Mouse (Mus musculus) hindbrain, embryonic 15.5 days (tissue): ENCODE results near the gene Tmem86a. TPM values are rescaled to one million over a fixed set of nuclear protein-coding genes. Genes with fewer than 3 reads are reported as not detected.
A peak's percentile ranks its signal among the peaks of the same experiment; 100 is the strongest.

Source experiments
- ATAC-seq: fragments of 200-750 bp; cut with Nextera tagmentation; 2 replicates; pipeline ENCODE4 v1.8.0; 2017; ENCODE audit warnings: low read depth, moderate number of reproducible peaks, moderate TSS enrichment; ENCODE audit not compliant: low FRiP score
- H3K27ac ChIP-seq: fragments of 300-500 bp; sonication (generic); replicated peaks from 2 replicates; pipeline ENCODE4 v1.5.1; 2015; ENCODE audit warnings: mild to moderate bottlenecking, inconsistent platforms
- H3K27me3 ChIP-seq: fragments of 300-500 bp; sonication (generic); 2 replicates; pipeline ENCODE4 v1.6.1; 2015; ENCODE audit warnings: control low read depth, inconsistent platforms
- H3K36me3 ChIP-seq: fragments of 300-500 bp; sonication (generic); 2 replicates; pipeline ENCODE4 v1.6.1; 2015; ENCODE audit warnings: control low read depth, inconsistent platforms
- H3K4me1 ChIP-seq: fragments of 300-500 bp; sonication (generic); replicated peaks from 2 replicates; pipeline ENCODE4 v1.6.1; 2015; ENCODE audit warnings: control low read depth, inconsistent platforms
- H3K4me2 ChIP-seq: fragments of 300-500 bp; sonication (generic); 2 replicates; pipeline ENCODE4 v1.6.1; 2015; ENCODE audit warnings: moderate library complexity, mild to moderate bottlenecking, inconsistent platforms
- H3K4me3 ChIP-seq: fragments of 300-500 bp; sonication (generic); 2 replicates; pipeline ENCODE4 v1.5.1; 2015; ENCODE audit warnings: mild to moderate bottlenecking, inconsistent platforms
- H3K9ac ChIP-seq: fragments of 300-500 bp; sonication (generic); 2 replicates; pipeline ENCODE4 v1.6.1; 2015; ENCODE audit warnings: inconsistent platforms
- H3K9me3 ChIP-seq: fragments of 300-500 bp; sonication (generic); 2 replicates; pipeline ENCODE4 v1.6.1; 2016; ENCODE audit warnings: control low read depth, inconsistent platforms
- WGBS: fragments of 180-500 bp; shearing (Covaris S2); methylation state at CpG from one replicate; pipeline ENCODE4 v1.1.7; 2015; 5-methylcytosine and 5-hydroxymethylcytosine counted together
- polyA plus RNA-seq: library from polyadenylated mRNA; unstranded; fragments of >200 nt; fragmentation: Nextera tagmentation; extraction: Ambion mirVana; gene quantifications from 2 replicates; pipeline ENCODE4 v1.2.1, GENCODE M21; 2015

Tmem86a gene
- polyA plus RNA-seq, 1 experiment from 2014 or later = 25.9 TPM

GRCm38 (mm10) chr7:47056273-47056672, 5.9 kb downstream of the Tmem86a start:
- no peak for ATAC-seq
- Histone ChIP-seq H3K9me3 (no peaks in the 10 kb centered on the region), H3K9ac (no peak overlapping the region), H3K27me3 (no peaks in the 10 kb centered on the region), H3K4me3 (no peak overlapping the region), H3K4me2 (no peak overlapping the region), H3K4me1 (peaks cover 17% of the 10 kb centered on the region), H3K27ac (no peak overlapping the region), H3K36me3 (no peaks in the 10 kb centered on the region)
- WGBS = 89% methylated on average over 4 of the region's 4 CpGs

DNA sequence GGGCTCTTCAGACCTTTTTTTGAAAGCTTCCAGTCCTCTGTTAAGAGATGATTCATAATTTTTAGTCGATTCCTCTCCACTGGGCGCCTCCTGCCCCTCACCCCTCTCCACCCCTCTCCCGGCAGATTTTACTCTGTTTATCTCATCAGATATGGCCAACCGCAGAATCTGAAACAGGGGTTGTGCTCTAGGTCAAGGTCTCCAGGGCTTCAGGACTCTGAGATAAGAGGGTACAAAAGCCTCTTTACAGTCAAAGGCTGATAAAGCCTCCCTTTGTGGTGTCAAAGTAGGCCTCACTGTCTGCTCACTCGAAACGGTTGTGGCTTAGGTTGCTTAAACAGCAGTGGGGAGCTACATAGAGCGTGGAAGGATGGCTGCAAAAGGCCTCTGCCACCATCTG, 8.9 kb downstream of the Tmem86a start:
- 76% methylated on average over 7 of the region's 7 CpGs for WGBS
- Histone ChIP-seq H3K36me3 (no peaks in the 10 kb centered on the region), H3K9ac (no peak overlapping the region), H3K9me3 (no peaks in the 10 kb centered on the region), H3K27me3 (no peaks in the 10 kb centered on the region), H3K4me1 (no peaks in the 10 kb centered on the region), H3K4me3 (no peak overlapping the region), H3K27ac (no peak overlapping the region), H3K4me2 (no peak overlapping the region)
- ATAC-seq = no peak

DNA sequence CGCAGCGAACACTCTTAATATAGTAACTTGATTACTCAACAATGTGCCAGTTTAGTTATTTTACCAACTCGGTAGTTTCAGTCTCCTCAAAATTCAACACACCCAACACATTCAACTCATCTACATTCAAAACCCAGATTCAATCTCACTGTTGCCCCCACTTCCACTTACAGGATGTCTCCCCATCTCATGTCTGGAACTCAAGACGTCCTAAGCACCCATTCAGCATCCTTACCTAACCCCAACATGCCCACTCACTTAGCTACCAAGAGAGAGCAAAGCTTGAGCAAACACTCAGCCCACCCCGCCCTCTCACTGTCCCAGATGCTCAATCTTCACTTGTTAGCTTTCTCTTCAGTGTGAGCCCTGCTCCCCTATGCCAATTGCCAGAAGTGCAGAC, 11.2 kb downstream of the Tmem86a start:
- H3K9me3 ChIP-seq = no peaks in the 10 kb centered on the region
- no peak overlapping the region for H3K9ac ChIP-seq
- no peaks in the 10 kb centered on the region for H3K27me3 ChIP-seq
- no peak overlapping the region for H3K27ac ChIP-seq
- no peak for ATAC-seq
- no peak overlapping the region for H3K4me3 ChIP-seq
- H3K4me1 ChIP-seq = no peaks in the 10 kb centered on the region
- 87% methylated on average over 5 of the region's 5 CpGs for WGBS
- H3K36me3 ChIP-seq = no peaks in the 10 kb centered on the region
- no peak overlapping the region for H3K4me2 ChIP-seq

GRCm38 (mm10) chr7:47066942-47067341, 16.5 kb downstream of the Tmem86a start:
- Histone ChIP-seq H3K4me1 (no peaks in the 10 kb centered on the region), H3K27me3 (no peaks in the 10 kb centered on the region), H3K9ac (no peak overlapping the region), H3K27ac (no peak overlapping the region), H3K4me2 (no peak overlapping the region), H3K36me3 (no peaks in the 10 kb centered on the region), H3K9me3 (no peaks in the 10 kb centered on the region), H3K4me3 (no peak overlapping the region)
- 87% methylated on average over 3 of the region's 3 CpGs for WGBS
- ATAC-seq = no peak

DNA sequence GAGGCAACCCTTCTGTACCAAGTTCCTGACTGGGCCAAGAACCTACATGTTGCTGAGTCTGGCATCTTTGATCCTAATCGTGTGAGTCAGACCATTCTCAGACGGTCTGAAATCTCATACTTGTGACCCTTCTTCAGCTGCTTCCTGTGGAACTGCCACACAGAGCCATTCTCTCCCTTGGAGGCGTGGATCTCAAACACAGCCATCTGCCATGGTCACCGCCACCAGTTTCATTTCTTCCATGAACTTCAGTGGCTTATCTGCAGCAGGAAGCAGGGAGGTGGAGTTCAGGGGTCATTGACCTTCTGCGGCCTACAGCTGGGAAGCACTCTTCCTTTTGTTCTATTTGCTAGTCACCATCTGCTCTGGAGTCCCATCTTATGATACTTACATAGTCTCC, 17.5 kb downstream of the Tmem86a start:
- Histone ChIP-seq H3K36me3 (no peaks in the 10 kb centered on the region), H3K9ac (no peak overlapping the region), H3K27ac (no peak overlapping the region), H3K9me3 (no peaks in the 10 kb centered on the region), H3K4me2 (no peak overlapping the region), H3K27me3 (no peaks in the 10 kb centered on the region), H3K4me3 (no peak overlapping the region), H3K4me1 (no peaks in the 10 kb centered on the region)
- 83% methylated on average over 5 of the region's 5 CpGs for WGBS
- ATAC-seq = no peak

- WGBS = 79% methylated on average over 5 of the region's 5 CpGs
- ATAC-seq = no peak
These were observed 22.1 kb downstream of the Tmem86a start for GRCm38 (mm10) chr7:47072551-47072950.

DNA sequence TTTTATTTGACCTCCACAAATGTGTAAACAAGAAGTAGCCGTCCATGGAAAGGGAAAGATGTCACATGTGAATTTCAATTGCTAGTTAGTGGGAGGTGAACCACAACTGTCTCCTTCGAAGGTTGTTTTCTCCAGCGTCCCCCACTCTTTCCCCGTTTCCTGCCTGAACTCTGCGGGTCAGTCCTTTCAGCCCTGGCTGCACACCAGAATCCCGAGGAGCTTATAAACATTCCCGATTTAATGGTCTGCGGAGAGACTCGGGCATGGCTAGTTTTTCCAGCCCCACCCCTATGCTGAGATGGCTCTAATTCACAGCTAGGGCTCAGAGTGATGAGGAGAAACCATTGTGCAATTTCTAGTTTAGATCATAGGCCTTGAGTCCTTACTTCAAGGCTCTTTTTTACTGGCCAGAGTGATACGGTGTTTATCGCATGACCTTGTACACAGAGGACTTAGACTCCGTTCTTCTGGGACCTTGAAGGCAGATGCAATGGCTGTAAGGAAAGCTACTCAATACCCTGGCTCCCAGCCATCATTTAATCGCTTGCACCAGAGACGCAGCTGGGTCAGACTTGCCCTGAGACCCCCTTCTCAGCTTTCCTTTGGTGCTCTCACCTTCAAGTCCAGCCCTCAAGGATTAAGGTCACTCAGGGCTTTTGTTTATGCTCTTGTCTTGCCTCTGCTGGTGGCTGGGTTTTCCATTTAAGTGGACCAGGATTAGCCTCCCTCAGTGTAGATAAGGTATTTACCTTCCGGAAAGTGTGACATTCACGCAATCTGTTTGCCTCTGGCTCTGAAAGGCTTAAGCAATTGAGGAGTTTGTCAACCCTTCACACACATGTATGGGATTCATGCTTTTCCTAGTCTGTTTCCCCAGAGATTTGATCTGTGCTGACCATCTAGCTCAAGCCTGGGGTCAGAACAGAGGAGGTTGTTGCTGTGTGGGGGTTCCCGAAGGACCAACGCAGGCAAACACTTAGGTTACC, 23.4 kb downstream of the Tmem86a start:
- Histone ChIP-seq H3K9ac (no peak overlapping the region), H3K27me3 (no peaks in the 10 kb centered on the region), H3K9me3 (no peaks in the 10 kb centered on the region), H3K36me3 (peaks cover 1% of the 10 kb centered on the region; the same call in 1 of the 2 replicates), H3K4me2 (no peak overlapping the region), H3K4me1 (no peaks in the 10 kb centered on the region), H3K27ac (no peak overlapping the region), H3K4me3 (no peak overlapping the region)
- WGBS = 58% methylated on average over 18 of the region's 18 CpGs
- no peak for ATAC-seq

More at GRCm38 (mm10) chr7:47072551-47072950, 22.1 kb downstream of the Tmem86a start:
- no peak overlapping the region for H3K4me2 ChIP-seq
- no peaks in the 10 kb centered on the region for H3K27me3 ChIP-seq
- H3K36me3 ChIP-seq = no peaks in the 10 kb centered on the region
- no peaks in the 10 kb centered on the region for H3K4me1 ChIP-seq
- no peak overlapping the region for H3K27ac ChIP-seq
- no peaks in the 10 kb centered on the region for H3K9me3 ChIP-seq
- no peak overlapping the region for H3K9ac ChIP-seq
- H3K4me3 ChIP-seq = no peak overlapping the region

- H3K4me2 ChIP-seq = no peak overlapping the region
- WGBS = 90% methylated on average over 6 of the region's 6 CpGs
- H3K9me3 ChIP-seq = no peaks in the 10 kb centered on the region
- no peak overlapping the region for H3K4me3 ChIP-seq
- H3K27me3 ChIP-seq = no peaks in the 10 kb centered on the region
- H3K27ac ChIP-seq = no peak overlapping the region
- peaks cover 16% of the 10 kb centered on the region for H3K36me3 ChIP-seq
- ATAC-seq = no peak
- no peak overlapping the region for H3K9ac ChIP-seq
- H3K4me1 ChIP-seq = no peaks in the 10 kb centered on the region
These were observed 25.8 kb downstream of the Tmem86a start for GRCm38 (mm10) chr7:47076193-47076592.

DNA sequence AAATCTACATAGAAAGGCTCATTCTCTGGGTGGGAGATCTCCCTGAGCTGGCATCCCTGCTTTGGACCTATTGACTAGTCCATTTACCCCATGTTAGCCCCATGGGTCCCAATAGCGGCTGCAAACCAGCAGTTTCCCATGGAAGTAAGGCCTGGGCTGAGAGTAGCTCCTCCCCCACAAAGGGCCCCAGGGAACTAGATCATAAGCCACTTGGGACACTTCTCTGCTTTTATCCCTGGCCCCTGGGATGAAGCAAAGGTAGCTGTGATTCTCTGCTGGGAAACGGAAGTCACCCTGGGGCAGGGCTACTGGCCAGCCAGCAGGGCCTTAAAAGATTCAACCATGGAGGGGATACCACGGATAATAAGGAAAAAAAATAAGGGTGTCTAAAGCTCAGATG, 26.3 kb downstream of the Tmem86a start:
- no peak overlapping the region for H3K4me2 ChIP-seq
- no peak for ATAC-seq
- peaks cover 20% of the 10 kb centered on the region for H3K36me3 ChIP-seq
- H3K4me3 ChIP-seq = no peak overlapping the region
- no peaks in the 10 kb centered on the region for H3K9me3 ChIP-seq
- H3K4me1 ChIP-seq = no peaks in the 10 kb centered on the region
- no peak overlapping the region for H3K9ac ChIP-seq
- H3K27me3 ChIP-seq = no peaks in the 10 kb centered on the region
- WGBS = 84% methylated on average over 3 of the region's 3 CpGs
- no peak overlapping the region for H3K27ac ChIP-seq

DNA sequence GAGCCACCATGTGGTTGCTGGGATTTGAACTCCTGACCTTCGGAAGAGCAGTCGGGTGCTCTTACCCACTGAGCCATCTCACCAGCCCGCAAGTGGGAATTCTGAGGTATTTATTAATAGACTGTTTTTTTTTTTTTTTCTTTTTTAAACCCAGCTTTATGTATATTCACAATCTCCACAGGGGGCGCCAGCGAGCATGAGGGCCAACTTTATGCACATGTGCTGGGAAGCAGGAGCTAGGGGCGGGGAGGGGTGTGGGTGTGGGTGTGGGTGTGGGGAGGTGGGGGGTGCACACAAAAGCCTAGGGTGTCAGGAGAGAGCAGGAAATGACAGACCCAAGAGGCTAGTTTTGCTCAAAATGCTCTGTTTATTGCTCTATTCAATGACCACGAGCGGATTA, 27.1 kb downstream of the Tmem86a start:
- Histone ChIP-seq H3K27ac (no peak overlapping the region), H3K27me3 (no peaks in the 10 kb centered on the region), H3K4me3 (no peak overlapping the region), H3K4me2 (no peak overlapping the region), H3K9me3 (no peaks in the 10 kb centered on the region), H3K9ac (no peak overlapping the region), H3K36me3 (peaks cover 27% of the 10 kb centered on the region), H3K4me1 (no peaks in the 10 kb centered on the region)
- no peak for ATAC-seq
- 74% methylated on average over 8 of the region's 8 CpGs for WGBS

- H3K4me2 ChIP-seq = no peak overlapping the region
- H3K4me3 ChIP-seq = no peak overlapping the region
- H3K27me3 ChIP-seq = no peaks in the 10 kb centered on the region
- no peak overlapping the region for H3K9ac ChIP-seq
- no peak overlapping the region for H3K27ac ChIP-seq
- no peaks in the 10 kb centered on the region for H3K4me1 ChIP-seq
- H3K9me3 ChIP-seq = no peaks in the 10 kb centered on the region
- H3K36me3 ChIP-seq = peaks cover 58% of the 10 kb centered on the region
- WGBS = 62% methylated on average over 3 of the region's 3 CpGs
- no peak for ATAC-seq
These were observed 30.5 kb downstream of the Tmem86a start for GRCm38 (mm10) chr7:47080868-47081267.

DNA sequence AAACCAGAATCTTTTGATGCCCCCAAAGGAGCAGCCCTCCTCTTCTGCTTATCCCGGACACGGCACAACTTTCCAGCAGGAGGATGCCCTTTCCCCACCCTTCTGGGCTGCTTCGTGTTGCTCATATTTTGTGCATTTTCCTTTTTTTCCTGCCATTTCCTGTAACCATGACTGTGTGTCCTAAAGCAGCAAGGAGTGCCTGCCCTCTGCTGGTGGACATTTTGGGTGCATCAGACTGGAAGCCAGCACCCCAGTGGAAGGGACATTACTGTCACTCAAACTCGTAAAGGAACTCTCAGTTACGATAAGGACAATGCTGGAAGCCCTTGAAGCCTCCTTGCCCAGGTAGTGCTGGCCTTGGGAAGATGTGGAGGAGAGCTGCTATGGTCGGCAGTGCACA, 30.9 kb downstream of the Tmem86a start:
- Histone ChIP-seq H3K4me2 (no peak overlapping the region), H3K9ac (no peak overlapping the region), H3K27ac (no peak overlapping the region), H3K4me1 (no peaks in the 10 kb centered on the region), H3K27me3 (no peaks in the 10 kb centered on the region), H3K9me3 (no peaks in the 10 kb centered on the region), H3K36me3 (peaks cover 62% of the 10 kb centered on the region), H3K4me3 (no peak overlapping the region)
- ATAC-seq = peak; percentile 31; the same call in 1 of the 2 replicates
- 52% methylated on average over 6 of the region's 6 CpGs for WGBS
